Mouse (Mus musculus): ENCODE results near the gene Gnao1. TPM values are rescaled to one million over a fixed set of nuclear protein-coding genes. Genes with fewer than 3 reads are reported as not detected.

Gene Gnao1
- polyA plus RNA-seq, 1 experiment from 2014 or later = 84.5 TPM

GRCm38 (mm10) chr8:93852851-93853461, 43.2 kb downstream of the Gnao1 start:
- H3K27ac ChIP-seq = no peak overlapping the region
- peaks cover 7% of the 10 kb centered on the region for H3K4me1 ChIP-seq
- H3K36me3 ChIP-seq (replicated peaks) = no peaks in the 10 kb centered on the region
- H3K27me3 ChIP-seq = no peaks in the 10 kb centered on the region
- ATAC-seq (ENCODE audit: low FRiP score) = no peak
- H3K9ac ChIP-seq = no peak overlapping the region
- 90% methylated on average over 9 of the region's 9 CpGs for WGBS
- no peak overlapping the region for H3K4me2 ChIP-seq
- no peaks in the 10 kb centered on the region for H3K9me3 ChIP-seq
- H3K4me3 ChIP-seq (replicated peaks) = no peak overlapping the region

GRCm38 (mm10) chr8:93854676-93855075, 44.9 kb downstream of the Gnao1 start:
- no peaks in the 10 kb centered on the region for H3K27me3 ChIP-seq
- H3K4me1 ChIP-seq = peaks cover 12% of the 10 kb centered on the region
- WGBS = 53% methylated on average over 5 of the region's 5 CpGs
- no peak for ATAC-seq (ENCODE audit: low FRiP score)
- H3K9ac ChIP-seq = no peak overlapping the region
- no peak overlapping the region for H3K4me2 ChIP-seq
- no peak overlapping the region for H3K4me3 ChIP-seq (replicated peaks)
- H3K9me3 ChIP-seq = no peaks in the 10 kb centered on the region
- no peaks in the 10 kb centered on the region for H3K36me3 ChIP-seq (replicated peaks)
- no peak overlapping the region for H3K27ac ChIP-seq

GRCm38 (mm10) chr8:93855272-93855671, 45.5 kb downstream of the Gnao1 start:
- Histone ChIP-seq H3K9ac (no peak overlapping the region), H3K4me2 (no peak overlapping the region), H3K9me3 (no peaks in the 10 kb centered on the region), H3K27ac (no peak overlapping the region), H3K4me1 (peaks cover 18% of the 10 kb centered on the region), H3K4me3 (replicated peaks) (no peak overlapping the region), H3K27me3 (no peaks in the 10 kb centered on the region), H3K36me3 (replicated peaks) (no peaks in the 10 kb centered on the region)
- whole genome bisulfite sequencing = 79% methylated on average over 4 of the region's 4 CpGs
- ATAC-seq (ENCODE audit: low FRiP score) = no peak

- no peaks in the 10 kb centered on the region for H3K9me3 ChIP-seq
- H3K36me3 ChIP-seq (replicated peaks) = no peaks in the 10 kb centered on the region
- peaks cover 32% of the 10 kb centered on the region for H3K4me1 ChIP-seq
- no peak overlapping the region for H3K27ac ChIP-seq
- H3K4me3 ChIP-seq (replicated peaks) = no peak overlapping the region
- no peaks in the 10 kb centered on the region for H3K27me3 ChIP-seq
- WGBS = 83% methylated on average over 4 of the region's 4 CpGs
- H3K9ac ChIP-seq = no peak overlapping the region
- H3K4me2 ChIP-seq = no peak overlapping the region
- no peak for ATAC-seq (ENCODE audit: low FRiP score)
Observed at GRCm38 (mm10) chr8:93857144-93857543, 47.4 kb downstream of the Gnao1 start.

GRCm38 (mm10) chr8:93858286-93858685, 48.5 kb downstream of the Gnao1 start:
- Histone ChIP-seq H3K9me3 (no peaks in the 10 kb centered on the region), H3K4me1 (peaks cover 32% of the 10 kb centered on the region), H3K4me2 (no peak overlapping the region), H3K27me3 (no peaks in the 10 kb centered on the region), H3K4me3 (replicated peaks) (no peak overlapping the region), H3K27ac (no peak overlapping the region), H3K9ac (no peak overlapping the region), H3K36me3 (replicated peaks) (no peaks in the 10 kb centered on the region)
- WGBS = 96% methylated on average over 1 of the region's 1 CpGs
- ATAC-seq (ENCODE audit: low FRiP score) = no peak

GRCm38 (mm10) chr8:93860020-93860419, 50.3 kb downstream of the Gnao1 start:
- H3K27ac ChIP-seq = 0 out of 2 replicates have a peak overlapping the region, but pooled peaks have one; percentile 5
- WGBS = 45% methylated on average over 4 of the region's 4 CpGs
- H3K27me3 ChIP-seq = no peaks in the 10 kb centered on the region
- peaks cover 30% of the 10 kb centered on the region for H3K4me1 ChIP-seq
- H3K9ac ChIP-seq = no peak overlapping the region
- H3K4me3 ChIP-seq (replicated peaks) = no peak overlapping the region
- no peaks in the 10 kb centered on the region for H3K36me3 ChIP-seq (replicated peaks)
- no peak overlapping the region for H3K4me2 ChIP-seq
- ATAC-seq (ENCODE audit: low FRiP score) = no peak
- no peaks in the 10 kb centered on the region for H3K9me3 ChIP-seq

- H3K9me3 ChIP-seq = no peaks in the 10 kb centered on the region
- no peak overlapping the region for H3K4me2 ChIP-seq
- H3K9ac ChIP-seq = no peak overlapping the region
- H3K36me3 ChIP-seq (replicated peaks) = peaks cover 7% of the 10 kb centered on the region
- no peaks in the 10 kb centered on the region for H3K27me3 ChIP-seq
- ATAC-seq (ENCODE audit: low FRiP score) = no peak
- 75% methylated on average over 7 of the region's 7 CpGs for WGBS
- H3K4me3 ChIP-seq (replicated peaks) = no peak overlapping the region
- no peak overlapping the region for H3K27ac ChIP-seq
- H3K4me1 ChIP-seq = peaks cover 24% of the 10 kb centered on the region
Observed at GRCm38 (mm10) chr8:93864064-93864463, 54.3 kb downstream of the Gnao1 start.

GRCm38 (mm10) chr8:93866271-93866670, 56.5 kb downstream of the Gnao1 start:
- Histone ChIP-seq H3K27me3 (no peaks in the 10 kb centered on the region), H3K9ac (no peak overlapping the region), H3K27ac (no peak overlapping the region), H3K9me3 (no peaks in the 10 kb centered on the region), H3K4me1 (peaks cover 8% of the 10 kb centered on the region; the same call in 1 of the 2 replicates), H3K36me3 (replicated peaks) (peaks cover 11% of the 10 kb centered on the region), H3K4me3 (replicated peaks) (no peak overlapping the region), H3K4me2 (no peak overlapping the region)
- no peak for ATAC-seq (ENCODE audit: low FRiP score)
- WGBS = 90% methylated on average over 7 of the region's 7 CpGs

- H3K36me3 ChIP-seq (replicated peaks) = peaks cover 11% of the 10 kb centered on the region
- 86% methylated on average over 5 of the region's 5 CpGs for WGBS
- no peaks in the 10 kb centered on the region for H3K9me3 ChIP-seq
- no peaks in the 10 kb centered on the region for H3K27me3 ChIP-seq
- no peak overlapping the region for H3K4me2 ChIP-seq
- no peak overlapping the region for H3K27ac ChIP-seq
- no peak overlapping the region for H3K9ac ChIP-seq
- H3K4me1 ChIP-seq = no peaks in the 10 kb centered on the region
- H3K4me3 ChIP-seq (replicated peaks) = no peak overlapping the region
- no peak for ATAC-seq (ENCODE audit: low FRiP score)
Observed at GRCm38 (mm10) chr8:93868486-93869221, 58.9 kb downstream of the Gnao1 start.

GRCm38 (mm10) chr8:93871275-93871674, 61.5 kb downstream of the Gnao1 start:
- ATAC-seq (ENCODE audit: low FRiP score) = no peak
- H3K9me3 ChIP-seq = no peaks in the 10 kb centered on the region
- no peaks in the 10 kb centered on the region for H3K27me3 ChIP-seq
- no peak overlapping the region for H3K9ac ChIP-seq
- H3K36me3 ChIP-seq (replicated peaks) = peaks cover 15% of the 10 kb centered on the region
- H3K4me3 ChIP-seq (replicated peaks) = no peak overlapping the region
- WGBS = 94% methylated on average over 5 of the region's 5 CpGs
- H3K4me1 ChIP-seq = no peaks in the 10 kb centered on the region
- no peak overlapping the region for H3K27ac ChIP-seq
- no peak overlapping the region for H3K4me2 ChIP-seq

- H3K4me1 ChIP-seq = 0 out of 2 replicates have a peak, but pooled peaks cover 9% of the 10 kb centered on the region
- WGBS = 90% methylated on average over 4 of the region's 4 CpGs
Observed at GRCm38 (mm10) chr8:93878396-93878795, 68.6 kb downstream of the Gnao1 start.

GRCm38 (mm10) chr8:93879966-93880365, 70.2 kb downstream of the Gnao1 start:
- WGBS = 95% methylated on average over 7 of the region's 7 CpGs
- no peak overlapping the region for H3K4me3 ChIP-seq (replicated peaks)
- H3K27ac ChIP-seq = no peak overlapping the region
- 0 out of 2 replicates have a peak, but pooled peaks cover 9% of the 10 kb centered on the region for H3K4me1 ChIP-seq
- no peak overlapping the region for H3K4me2 ChIP-seq
- H3K36me3 ChIP-seq (replicated peaks) = peaks cover 11% of the 10 kb centered on the region; the same call in 1 of the 2 replicates
- H3K9ac ChIP-seq = no peak overlapping the region
- no peak for ATAC-seq (ENCODE audit: low FRiP score)
- H3K9me3 ChIP-seq = no peaks in the 10 kb centered on the region
- no peaks in the 10 kb centered on the region for H3K27me3 ChIP-seq

More at GRCm38 (mm10) chr8:93878396-93878795, 68.6 kb downstream of the Gnao1 start:
- Histone ChIP-seq H3K9me3 (no peaks in the 10 kb centered on the region), H3K36me3 (replicated peaks) (peaks cover 11% of the 10 kb centered on the region; the same call in 1 of the 2 replicates), H3K27me3 (no peaks in the 10 kb centered on the region), H3K4me2 (no peak overlapping the region), H3K4me3 (replicated peaks) (no peak overlapping the region), H3K27ac (no peak overlapping the region), H3K9ac (no peak overlapping the region)
- no peak for ATAC-seq (ENCODE audit: low FRiP score)

All from forebrain, embryonic 12.5 days (tissue).